Mouse (Mus musculus) right cerebral cortex, postnatal 36 days (tissue): ENCODE measurements around the gene Ccdc173.

Experiments used
- DNase-seq, 2 experiments: peaks; one replicate each; pipeline ENCODE4 v3.0.0; 2022; ENCODE audit warnings: low spot score in 2 of 2, mixed read lengths in 1 of 2

Gene Ccdc173

DNA sequence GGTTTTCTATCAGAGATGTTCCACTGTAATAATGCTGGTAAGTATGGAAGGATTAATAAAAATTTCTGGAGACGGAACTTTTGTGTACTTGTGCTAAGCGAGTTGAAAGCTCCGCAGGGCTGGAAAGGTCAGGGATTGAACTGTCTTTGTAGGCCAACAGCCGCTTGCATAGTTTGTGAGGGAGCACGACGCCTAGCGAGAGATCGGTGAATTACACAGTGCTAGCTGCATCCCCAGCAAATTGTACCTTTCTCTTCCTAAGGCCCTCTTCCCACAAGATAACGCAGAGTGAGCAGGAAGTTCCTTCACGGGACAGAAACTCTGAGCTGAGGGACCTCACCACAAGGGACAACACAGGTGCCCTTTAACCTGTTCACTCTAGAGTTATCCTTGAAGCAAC, 910 bp upstream of the Ccdc173 start:
- DNase-seq = peak; percentile 73 to 78

DNA sequence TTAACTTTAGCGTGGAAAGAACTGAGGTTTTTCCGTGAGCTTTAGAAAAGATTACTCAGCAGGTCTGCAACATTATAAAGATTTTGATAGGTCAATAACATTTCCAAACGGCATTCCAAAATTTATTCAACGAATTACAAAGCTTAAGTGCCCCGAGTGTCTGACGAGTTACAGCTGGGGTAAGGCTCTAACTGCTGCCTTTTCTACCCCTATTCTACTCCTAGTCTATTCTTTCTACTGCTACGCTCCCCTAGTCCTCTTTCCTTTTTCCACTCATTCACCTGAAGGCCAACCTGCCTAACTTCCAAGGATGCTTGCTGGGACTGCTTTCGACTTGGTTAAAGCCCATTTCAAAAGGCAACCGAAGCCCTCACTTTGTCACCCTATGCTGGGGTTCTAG, 401 bp downstream of the Ccdc173 start:
- no peak for DNase-seq

DNA sequence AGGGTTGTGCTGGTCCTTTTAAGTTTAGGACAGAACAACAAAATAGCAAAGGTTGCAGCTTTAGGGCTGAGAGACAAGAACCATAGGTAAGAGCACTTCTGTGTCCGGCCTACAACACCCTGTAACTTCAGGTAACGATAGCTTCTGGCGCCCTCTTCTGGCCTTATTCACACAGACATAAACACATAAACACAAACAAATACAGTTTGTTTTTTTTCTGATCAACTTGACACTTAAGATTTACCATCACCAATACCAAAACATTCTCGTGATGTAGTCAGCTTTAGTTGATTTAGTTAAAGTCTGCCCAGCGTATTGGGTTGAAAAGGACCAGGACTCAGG, 10.6 kb downstream of the Ccdc173 start:
- no peak for DNase-seq

DNA sequence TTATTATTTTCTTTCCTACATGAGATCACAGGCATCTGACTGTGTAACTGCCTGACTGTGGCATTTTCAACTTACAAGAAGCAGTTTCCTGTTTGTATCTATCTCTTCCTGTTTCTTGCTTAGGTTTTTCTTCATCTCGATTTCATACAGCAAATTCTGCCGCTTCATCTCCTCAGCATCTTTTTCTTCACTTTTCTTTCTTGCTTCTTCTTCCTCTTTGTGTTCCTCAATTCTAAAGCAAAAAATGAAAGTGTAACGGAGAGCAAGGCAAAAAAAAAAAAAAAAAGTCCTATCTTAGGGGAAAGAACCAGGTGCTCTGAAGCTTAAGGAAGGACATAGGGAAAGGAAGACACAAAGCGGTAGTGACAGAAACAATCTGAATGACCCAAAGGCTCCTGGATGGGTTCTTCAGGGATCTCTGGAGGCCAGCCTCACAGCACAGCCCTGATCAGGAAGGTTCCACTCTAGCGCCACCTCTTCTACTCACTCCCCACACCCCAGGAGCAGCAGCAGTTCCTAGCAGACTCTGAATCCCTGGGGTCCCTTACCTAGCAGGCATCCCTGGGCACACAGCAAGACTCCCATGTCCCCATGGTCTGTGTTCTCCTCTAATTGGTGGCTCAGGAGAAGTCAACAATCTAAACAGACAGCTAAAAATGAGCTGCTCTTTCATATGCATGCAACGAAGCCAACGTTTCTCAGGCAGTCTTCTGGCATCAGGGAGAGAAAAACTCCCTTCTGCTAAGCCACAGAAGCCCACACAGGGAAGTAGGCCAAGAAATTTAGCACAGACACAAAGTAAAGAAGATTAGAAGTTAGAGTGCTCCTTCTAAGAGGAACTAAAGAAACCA, 11.2 kb downstream of the Ccdc173 start:
- no peak for DNase-seq

DNA sequence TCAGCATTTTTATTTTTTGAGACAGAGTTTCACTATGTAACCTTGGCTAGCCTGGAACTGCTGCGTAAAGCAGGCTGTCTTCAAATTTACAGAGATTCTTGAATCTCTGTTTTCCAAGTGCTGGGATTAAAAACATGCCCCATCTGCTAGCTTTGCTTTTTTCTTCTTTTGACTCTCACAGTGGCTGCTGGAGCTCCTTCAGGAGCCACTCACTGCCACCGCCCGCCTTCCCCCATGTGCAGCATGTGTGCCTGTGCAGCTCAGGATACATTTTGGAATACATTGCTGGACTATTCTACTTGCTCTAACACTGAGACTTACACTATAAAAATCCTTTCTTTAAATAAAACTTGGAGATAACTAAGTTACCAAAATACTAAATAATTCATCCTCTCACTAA, 16.0 kb downstream of the Ccdc173 start:
- peak; percentile 13 to 52 for DNase-seq

DNA sequence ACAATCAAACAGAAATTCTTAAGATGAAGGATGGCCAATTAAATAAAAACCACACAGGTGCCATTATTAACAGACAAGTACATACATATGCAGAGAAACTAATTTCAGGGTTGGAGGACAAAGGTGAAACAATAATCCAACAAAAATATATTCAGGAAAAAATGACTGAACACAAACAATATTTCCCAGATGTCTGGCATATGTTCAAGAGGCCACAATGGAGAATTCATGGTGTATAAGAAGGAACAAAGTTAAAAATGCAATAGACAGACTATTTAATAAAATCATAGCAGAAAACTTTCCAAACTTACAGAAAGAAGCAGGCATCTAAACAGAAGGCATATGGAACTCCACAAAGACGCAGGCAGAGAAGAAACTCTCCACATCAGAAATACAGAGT, 24.7 kb downstream of the Ccdc173 start:
- DNase-seq = no peak

DNA sequence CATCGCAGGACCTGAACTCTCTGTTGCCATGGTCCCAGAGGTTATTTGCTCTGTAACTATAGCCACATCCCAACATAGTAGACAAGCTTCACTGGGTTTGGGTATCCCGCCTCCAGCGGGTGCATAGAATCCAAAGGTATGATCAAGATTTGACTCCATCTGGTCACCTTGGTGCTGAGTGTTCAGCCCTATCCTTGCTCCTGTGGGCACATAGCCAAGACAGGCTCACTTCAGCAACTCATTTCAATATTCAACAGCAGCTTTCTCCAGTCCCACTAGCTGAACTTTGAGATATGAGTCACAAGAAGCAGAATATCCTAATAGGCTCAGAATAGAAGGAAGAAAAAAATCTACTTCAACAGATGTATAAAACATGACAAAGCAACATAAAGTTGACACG, 26.0 kb downstream of the Ccdc173 start:
- DNase-seq = no peak

DNA sequence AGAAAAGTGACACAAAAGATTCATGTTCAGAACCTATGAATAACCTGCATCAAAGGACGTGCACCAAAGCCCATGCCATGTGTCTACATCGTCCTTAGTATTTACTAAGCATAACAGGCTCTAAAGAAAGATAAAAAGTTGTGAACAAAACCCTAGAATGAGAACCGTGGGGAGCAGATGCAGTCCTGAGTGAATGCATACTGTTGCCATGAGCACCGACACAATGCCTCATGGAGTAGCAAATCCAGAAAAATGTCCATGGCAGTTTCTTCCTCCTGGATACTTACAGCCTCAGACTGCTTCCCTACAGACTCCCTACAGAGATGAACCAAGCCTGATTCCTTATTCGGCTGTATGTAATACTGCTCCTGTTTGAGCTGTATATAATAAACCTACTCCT, 28.4 kb downstream of the Ccdc173 start:
- DNase-seq = no peak

DNA sequence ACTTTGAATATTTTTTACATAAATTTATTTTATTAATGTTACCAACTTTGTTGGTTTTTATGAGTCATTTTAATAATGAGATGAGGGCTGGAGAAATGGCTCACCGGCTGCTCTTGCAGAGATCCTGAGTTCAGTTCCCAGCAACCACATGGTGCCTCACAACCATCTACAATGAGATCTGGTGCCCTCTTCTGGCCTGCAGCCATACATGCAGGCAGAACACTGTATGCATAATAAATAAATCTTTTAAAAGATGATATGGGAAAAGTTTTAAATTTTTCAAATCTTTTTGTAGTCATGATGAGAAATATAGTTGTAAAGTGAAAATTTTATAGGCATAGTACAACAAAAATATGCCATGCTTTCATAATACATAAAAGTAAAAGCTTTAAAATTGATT, 44.3 kb downstream of the Ccdc173 start:
- no peak for DNase-seq

DNA sequence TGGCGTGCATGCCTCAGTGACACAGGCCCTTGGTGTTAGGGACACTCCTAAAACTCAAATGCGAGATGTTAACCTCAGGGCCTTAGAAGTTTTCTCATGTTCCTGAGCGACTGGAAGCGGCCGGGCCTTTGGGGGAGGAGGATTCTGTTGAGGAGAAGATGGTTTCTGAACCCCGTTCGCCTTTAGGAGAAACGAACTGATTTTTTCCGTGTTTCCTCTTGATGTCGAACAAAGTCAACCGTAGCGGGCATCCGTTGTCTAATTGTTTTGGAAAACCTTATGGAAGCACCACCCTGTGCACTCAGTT, 65.9 kb downstream of the Ccdc173 start:
- no peak for DNase-seq

DNA sequence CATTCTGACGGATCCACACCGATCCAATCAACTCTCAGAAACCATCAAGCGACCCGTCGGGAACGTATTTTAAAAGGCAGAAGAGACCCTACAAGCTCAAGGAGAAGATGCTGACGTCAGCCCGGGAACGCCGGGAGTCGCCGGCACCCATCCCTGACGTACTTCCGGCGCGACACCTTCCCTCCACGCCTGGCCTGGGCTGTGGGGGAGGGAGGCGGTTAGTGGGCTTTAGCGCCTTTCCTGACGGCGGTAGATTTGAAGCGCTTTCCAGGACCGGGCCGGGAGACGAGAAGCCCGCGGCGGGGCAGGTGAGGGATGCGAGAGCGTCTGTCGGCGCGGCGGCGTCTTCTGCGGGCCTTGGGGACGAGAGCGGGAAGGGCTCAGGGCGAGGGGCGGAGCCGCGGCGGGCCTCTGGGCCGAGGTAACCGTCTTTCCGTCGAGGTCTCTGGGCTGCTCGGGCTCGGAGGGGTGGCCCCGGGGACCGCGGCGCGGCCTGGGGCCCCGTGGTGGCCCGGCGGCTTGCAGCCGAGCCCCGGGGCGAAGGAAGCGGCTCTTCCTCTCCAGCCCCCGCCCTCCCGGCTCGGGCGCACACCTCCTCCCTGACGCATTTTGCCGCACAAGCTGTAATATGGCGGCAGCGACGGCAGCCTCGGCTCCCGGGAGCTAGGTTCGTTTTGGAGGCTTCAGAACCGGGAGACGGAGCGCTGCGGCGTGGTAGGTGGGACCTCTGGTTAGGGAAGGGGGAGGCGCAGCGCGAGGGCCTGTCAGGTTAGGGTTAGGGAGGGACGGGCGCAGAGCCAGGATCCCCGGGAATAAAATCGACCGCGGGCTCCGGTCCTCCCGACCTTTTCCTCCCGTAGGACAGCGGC, 66.5 kb downstream of the Ccdc173 start:
- peak; percentile 91 to 92 for DNase-seq

DNA sequence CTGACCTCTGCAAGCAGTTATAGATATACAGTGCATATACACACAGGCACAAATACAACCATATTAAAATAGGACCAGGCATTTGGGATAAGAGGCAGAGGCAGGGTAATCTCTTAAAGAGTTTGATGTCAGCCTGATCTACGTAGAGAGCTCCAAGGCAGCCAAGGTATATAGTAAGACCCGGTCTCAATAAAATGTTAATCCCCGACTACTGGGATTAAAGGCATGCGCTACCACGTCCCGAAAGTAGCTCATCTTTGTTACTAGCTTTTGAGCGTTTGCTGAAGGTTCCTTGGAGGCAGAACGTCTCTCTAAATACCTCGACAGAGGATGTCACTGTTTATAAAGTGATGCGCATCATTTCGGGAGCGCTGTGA, 67.1 kb downstream of the Ccdc173 start, which contains the start of gene Ppig:
TSS of gene Ppig (plus strand) at position 273 of the 377 bp plus-strand sequence.
- DNase-seq = no peak

DNA sequence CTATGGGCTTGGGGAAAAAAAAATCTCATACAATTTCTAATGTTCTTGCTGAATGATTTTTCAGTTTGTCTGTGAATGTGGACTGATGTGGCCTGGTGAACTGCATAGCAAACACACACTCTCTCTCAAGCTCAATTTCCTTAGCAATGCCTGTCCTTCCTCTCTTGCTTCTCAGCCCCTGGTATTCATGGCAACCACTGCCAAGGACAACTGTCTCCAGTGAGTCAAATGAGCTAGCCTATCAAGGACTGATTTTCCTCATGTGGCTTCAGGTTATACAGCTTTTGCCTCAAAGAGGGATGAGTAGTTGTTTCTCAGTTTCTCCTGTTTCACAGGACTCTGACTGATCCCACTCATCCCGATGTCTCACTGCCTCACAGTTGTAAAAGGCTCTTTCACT, 70.3 kb downstream of the Ccdc173 start:
- no peak for DNase-seq

DNA sequence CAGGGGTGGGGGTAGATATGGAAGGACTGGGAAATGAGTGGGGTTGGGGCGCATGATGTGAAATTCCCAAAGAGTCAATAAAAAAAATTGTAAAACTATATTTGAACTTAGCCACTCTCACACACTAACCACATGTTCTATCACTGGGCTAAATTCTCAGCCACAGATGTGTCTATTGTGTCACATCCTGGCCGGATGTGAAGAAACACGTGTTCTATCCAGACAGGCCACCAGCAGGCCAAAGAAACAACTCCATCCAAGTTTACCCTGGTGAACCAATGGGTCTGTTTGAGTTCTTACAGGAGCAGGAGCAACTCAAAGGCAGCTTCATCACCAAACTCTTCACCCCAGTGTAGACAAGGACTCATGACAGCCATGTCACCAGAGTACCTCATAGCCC, 72.9 kb downstream of the Ccdc173 start:
- DNase-seq = no peak

DNA sequence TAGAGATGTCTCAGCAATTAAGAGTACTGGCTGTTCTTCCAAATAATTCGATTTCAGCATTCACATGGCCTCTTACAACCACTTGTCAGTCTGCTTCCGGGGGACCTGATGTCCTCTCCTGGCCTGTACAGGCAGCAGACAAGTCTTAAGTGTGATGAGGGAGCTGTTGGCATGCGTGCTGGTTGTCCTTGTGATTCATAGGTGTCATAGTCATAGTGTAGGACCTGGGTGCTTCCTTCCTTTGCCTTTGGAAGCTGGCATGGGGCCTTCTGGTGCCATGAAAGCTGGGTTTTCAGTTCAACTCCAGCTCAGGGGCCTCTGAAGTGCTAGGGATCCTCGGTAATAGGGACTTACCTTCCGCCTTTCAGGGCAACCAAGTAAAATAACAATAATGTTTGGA, 75.2 kb downstream of the Ccdc173 start:
- DNase-seq = no peak

DNA sequence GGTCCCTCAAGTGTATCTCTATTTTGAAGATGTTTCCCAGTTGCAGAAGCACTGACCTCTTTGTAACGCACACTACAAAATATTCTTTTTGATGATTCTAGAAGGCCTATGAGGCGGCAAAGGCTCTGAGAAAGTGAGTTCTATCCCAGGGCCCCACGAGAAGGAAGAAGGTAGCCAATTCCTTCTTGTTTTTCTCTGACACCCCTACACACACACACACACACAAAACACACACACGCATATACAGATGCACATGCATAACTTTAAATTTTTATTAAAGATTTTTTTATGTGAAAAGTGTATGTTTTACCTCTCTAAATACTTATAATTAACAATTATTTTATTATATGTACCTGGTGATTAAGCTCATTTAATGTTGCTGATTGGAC, 75.8 kb downstream of the Ccdc173 start:
- DNase-seq = no peak

DNA sequence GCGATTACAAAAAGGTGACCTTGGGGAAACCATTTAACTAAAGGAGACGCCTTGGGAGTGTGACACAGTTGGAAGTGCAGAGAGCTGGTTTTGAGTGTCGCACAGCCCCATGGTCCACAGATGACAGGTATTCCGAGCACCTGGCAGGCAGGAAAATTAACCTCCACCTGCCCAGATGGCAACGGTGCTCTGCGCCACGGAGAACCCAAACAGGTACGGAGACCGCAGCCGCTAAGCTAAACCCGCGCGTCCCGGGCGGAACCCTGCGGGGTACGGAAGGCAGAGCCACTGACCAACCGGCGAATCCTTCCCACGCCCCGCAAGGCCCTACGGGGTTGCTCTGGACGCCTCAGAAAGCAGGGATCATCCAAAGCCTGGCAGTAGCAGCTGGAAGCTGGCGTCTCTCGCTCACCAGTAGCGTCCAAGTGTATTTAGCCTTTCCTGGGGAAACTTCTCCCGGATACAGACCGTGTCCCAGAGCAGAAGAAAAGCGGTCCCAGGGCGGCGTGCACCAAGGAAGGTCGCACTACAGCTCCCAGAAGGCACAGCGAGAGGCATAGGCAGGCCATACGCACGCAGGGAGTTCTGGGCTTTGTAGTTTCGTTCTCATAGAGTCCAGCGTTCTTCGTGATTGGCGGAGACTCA, 76.3 kb downstream of the Ccdc173 start, which contains the start of gene Fastkd1:
TSS of gene Fastkd1 (minus strand) at position 536 of the 645 bp plus-strand sequence.
- peak; percentile 90 to 92 for DNase-seq

DNA sequence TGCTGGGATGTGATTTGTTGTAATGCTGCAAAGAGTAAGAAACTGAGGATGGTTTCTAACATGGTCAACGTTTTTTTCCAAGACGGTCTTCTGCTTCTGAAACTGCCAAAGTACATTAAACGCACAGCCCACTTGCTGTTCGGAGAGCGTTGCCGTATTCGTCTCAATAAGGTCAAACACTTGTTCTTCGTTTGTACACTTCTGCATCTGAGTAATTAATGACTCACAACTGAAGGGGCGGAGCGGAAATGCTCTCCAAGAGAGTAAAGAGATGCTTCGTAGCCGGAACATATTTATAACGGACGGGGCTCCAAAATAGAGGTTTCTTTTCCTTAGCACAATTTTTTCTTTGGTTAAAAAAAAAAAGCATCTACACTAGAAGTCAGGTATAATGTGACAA, 77.2 kb downstream of the Ccdc173 start:
- DNase-seq = peak in 1 of 2 experiments; percentile 10
